1 mouse cellular context compared by ENCODE assay signal in the genomic region with DNA sequence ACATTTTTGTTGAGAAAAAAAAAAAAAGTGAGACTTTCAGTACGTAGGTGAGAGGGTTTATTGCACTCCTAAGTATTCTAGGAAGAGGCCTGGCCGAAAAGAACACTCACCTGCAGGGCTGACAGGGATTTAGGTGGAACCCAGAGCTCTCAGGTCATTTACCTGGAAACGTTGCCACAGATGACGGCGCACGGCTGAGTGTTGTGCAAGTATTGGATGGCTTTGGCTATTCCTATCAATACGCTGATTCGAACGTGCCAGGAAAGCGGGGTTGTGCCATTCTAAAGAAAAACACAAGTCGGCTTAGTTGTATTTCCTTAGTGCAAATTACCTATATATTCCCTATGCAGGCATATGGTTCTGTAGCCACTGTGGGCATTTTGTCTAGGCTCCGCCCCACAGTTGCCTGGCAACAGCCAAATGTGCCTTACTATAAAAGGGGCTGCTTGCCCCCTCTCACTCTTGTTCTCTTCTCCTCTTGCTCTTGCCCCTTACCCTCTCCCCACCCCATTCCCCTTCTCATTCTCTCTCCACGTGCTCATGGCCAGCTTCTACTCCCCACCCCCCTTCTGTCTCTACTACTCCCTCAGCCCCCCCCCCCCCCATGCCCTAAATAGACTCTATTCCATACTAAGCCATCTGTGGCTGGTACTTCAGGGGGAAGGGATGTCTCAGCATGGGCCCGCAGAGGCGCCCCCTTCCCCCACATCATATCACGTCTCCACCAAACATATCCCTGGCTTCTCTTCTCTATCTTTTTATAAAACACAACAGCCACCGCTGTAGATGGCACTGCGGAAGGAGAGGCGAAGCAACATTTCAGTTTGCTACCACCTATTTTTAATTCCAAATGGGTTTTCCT.
TF ChIP-seq lines count a peak whose summit lies in the region.

No protein-coding gene starts in this region.

TF ChIP-seq in ES-E14, 5 proteins besides CTCF, POLR2A, EP300 and RAD21:
- TF ChIP-seq CHD2 (IDR thresholded peaks at IDR 0.05; ENCODE audit: low read depth, low read length) (no peak), ZC3H11A (IDR thresholded peaks at IDR 0.05; ENCODE audit: borderline replicate concordance, low read depth, low read length) (no peak), MAFK (IDR thresholded peaks at IDR 0.05; ENCODE audit: insufficient read depth, low read depth, low read length) (no peak), HCFC1 (IDR thresholded peaks at IDR 0.05; ENCODE audit: borderline replicate concordance, insufficient read depth, low read length) (no peak)
